8 mouse cellular contexts compared by ENCODE assay signal in genomic region chr4:82499725-82500577, GRCm38 (mm10).
DNase-seq lines count a peak whose midpoint lies in the region; ATAC-seq lines count a peak whose summit lies in the region.

No protein-coding gene starts in this region.

- WGBS in heart, embryonic 10.5 days, result 65% methylated on average over 9 of the region's 9 CpGs
- WGBS in forebrain, embryonic 14.5 days, result 18% methylated on average over 9 of the region's 9 CpGs
- 39% methylated on average over 9 of the region's 9 CpGs for WGBS in limb, embryonic 15.5 days

- no peaks in the 10 kb centered on the region for H3K27me3 ChIP-seq in heart, embryonic 10.5 days (ENCODE audit: insufficient read depth, poor library complexity, severe bottlenecking)
- H3K27me3 ChIP-seq in forebrain, embryonic 14.5 days (replicated peaks; ENCODE audit: control insufficient read depth, insufficient read depth, low read length), result no peaks in the 10 kb centered on the region
- H3K27me3 ChIP-seq in limb, embryonic 15.5 days, result no peaks in the 10 kb centered on the region

- H3K4me3 ChIP-seq in heart, embryonic 10.5 days, result peak overlapping the region; percentile 93; the same call in 1 of the 2 replicates
- peak overlapping the region; percentile 91 for H3K4me3 ChIP-seq in forebrain, embryonic 14.5 days (ENCODE audit: low read depth, low read length)
- H3K4me3 ChIP-seq in limb, embryonic 15.5 days, result peak overlapping the region; percentile 32

- peak; percentile 58 for DNase-seq in heart, embryonic 10.5 days (ENCODE audit: low spot score)
- DNase-seq in heart, adult 8-10 months (ENCODE audit: low spot score), result no peak
- DNase-seq in Muller cell, postnatal 12 days (ENCODE audit: inconsistent ontology term), result peak; percentile 51
- peak; percentile 55 for DNase-seq in forebrain, embryonic 14.5 days (ENCODE audit: low spot score)
- no peak for DNase-seq in spleen, postnatal 10 days (ENCODE audit: low spot score in 2 of 2)
- no peak for DNase-seq in adrenal gland, postnatal 36 days

- peak overlapping the region; percentile 98 for H3K9ac ChIP-seq in forebrain, embryonic 14.5 days (ENCODE audit: low read length)
- H3K9ac ChIP-seq in limb, embryonic 15.5 days, result peak overlapping the region; percentile 8; the same call in 1 of the 2 replicates

- peak overlapping the region; percentile 85 for H3K4me2 ChIP-seq in forebrain, embryonic 14.5 days (ENCODE audit: low read length)
- peak overlapping the region; percentile 87 for H3K4me2 ChIP-seq in limb, embryonic 15.5 days

- peaks cover 27% of the 10 kb centered on the region for H3K36me3 ChIP-seq in heart, embryonic 10.5 days
- peaks cover 17% of the 10 kb centered on the region for H3K36me3 ChIP-seq in forebrain, embryonic 14.5 days (ENCODE audit: control insufficient read depth, insufficient read depth, low read length)
- H3K36me3 ChIP-seq in limb, embryonic 15.5 days, result peaks cover 20% of the 10 kb centered on the region

- no peaks in the 10 kb centered on the region for H3K9me3 ChIP-seq in heart, embryonic 10.5 days
- H3K9me3 ChIP-seq in forebrain, embryonic 14.5 days (replicated peaks; ENCODE audit: control insufficient read depth, low read length), result no peaks in the 10 kb centered on the region
- no peaks in the 10 kb centered on the region for H3K9me3 ChIP-seq in limb, embryonic 15.5 days

- ATAC-seq in forebrain, embryonic 14.5 days, result peak; percentile 22; the same call in 1 of the 2 replicates
- ATAC-seq in limb, embryonic 15.5 days (ENCODE audit: insufficient number of reproducible peaks, low FRiP score, low TSS enrichment, low read depth), result no peak
- ATAC-seq in inflammation-experienced regulatory T-cells, adult 6 months, result no peak

- H3K4me1 ChIP-seq in heart, embryonic 10.5 days, result peaks cover 30% of the 10 kb centered on the region
- H3K4me1 ChIP-seq in forebrain, embryonic 14.5 days (ENCODE audit: control insufficient read depth, insufficient read depth, low read length), result peaks cover 4% of the 10 kb centered on the region; the same call in 1 of the 2 replicates
- H3K4me1 ChIP-seq in limb, embryonic 15.5 days, result peaks cover 30% of the 10 kb centered on the region

- peak overlapping the region; percentile 22; the same call in 1 of the 2 replicates for H3K27ac ChIP-seq in heart, embryonic 10.5 days
- H3K27ac ChIP-seq in forebrain, embryonic 14.5 days (ENCODE audit: low read depth, low read length), result peak overlapping the region; percentile 82
- peak overlapping the region; percentile 44; the same call in 1 of the 2 replicates for H3K27ac ChIP-seq in limb, embryonic 15.5 days

Comparison
In these comparisons a context has a peak if more than half of its experiments do, and no peak if none do; other contexts are left out.
1. DNase-seq: peak in heart, embryonic 10.5 days (single experiment), Muller cell, postnatal 12 days (single experiment) and forebrain, embryonic 14.5 days (single experiment); none in heart, adult 8-10 months (single experiment), spleen, postnatal 10 days (0 of 2) and adrenal gland, postnatal 36 days (0 of 2).
2. H3K27ac ChIP-seq: peak in every context shown above with its lines; median percentile 82 in forebrain, embryonic 14.5 days; 44 in limb, embryonic 15.5 days; 22 in heart, embryonic 10.5 days.
3. H3K4me3 ChIP-seq: peak in every context shown above with its lines; median percentile 93 in heart, embryonic 10.5 days; 91 in forebrain, embryonic 14.5 days; 32 in limb, embryonic 15.5 days.